Mouse (Mus musculus) 3T3-L1 (cell line): ENCODE results near the gene Tmem266.
A peak's percentile ranks its signal among the peaks of the same experiment; 100 is the strongest.

Experiments used
- DNase-seq: peaks from one replicate; pipeline ENCODE4 v3.0.0-alpha.2; 2015; ENCODE audit warnings: low read depth, low spot score

Tmem266 gene

DNA sequence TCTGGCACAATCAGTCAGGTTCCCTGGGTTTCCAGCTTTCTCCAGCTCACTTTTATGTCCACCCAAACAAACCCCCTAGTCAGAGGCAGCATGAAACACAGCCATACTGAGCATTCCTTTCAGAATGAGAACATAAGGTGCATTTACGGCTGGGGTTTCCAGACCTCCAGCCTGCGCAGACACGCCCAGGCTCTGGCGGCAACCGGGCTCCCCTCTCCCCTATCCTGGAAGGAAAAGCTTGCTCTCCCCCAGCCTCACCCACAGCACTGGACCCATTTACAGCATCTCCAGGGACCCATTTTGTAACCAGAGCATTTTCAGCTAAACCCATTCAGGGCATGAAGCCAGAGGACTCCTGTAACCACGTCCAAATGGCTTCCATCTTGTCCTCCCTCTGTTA, 123.3 kb downstream of the Tmem266 start:
- peak; percentile 12 for DNase-seq

DNA sequence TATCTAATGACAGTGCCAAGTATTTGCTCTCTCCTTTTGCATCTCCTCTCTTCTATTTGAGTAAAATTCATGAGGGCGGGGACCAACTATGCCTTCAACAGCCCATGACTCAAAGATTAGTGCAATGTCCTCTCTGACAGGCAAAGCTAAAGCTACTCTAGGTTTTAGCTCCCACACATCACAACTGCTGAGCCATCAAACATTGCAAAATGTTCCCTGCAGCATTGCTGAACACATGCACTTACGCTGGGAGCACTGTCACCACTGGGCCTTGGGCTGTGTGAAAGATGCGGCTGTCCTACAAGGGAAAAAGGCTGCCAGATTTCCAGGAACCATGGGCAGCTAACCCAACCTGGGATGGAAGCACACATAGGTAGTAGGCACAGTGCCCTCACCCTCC, 124.7 kb downstream of the Tmem266 start:
- peak; percentile 54 for DNase-seq

DNA sequence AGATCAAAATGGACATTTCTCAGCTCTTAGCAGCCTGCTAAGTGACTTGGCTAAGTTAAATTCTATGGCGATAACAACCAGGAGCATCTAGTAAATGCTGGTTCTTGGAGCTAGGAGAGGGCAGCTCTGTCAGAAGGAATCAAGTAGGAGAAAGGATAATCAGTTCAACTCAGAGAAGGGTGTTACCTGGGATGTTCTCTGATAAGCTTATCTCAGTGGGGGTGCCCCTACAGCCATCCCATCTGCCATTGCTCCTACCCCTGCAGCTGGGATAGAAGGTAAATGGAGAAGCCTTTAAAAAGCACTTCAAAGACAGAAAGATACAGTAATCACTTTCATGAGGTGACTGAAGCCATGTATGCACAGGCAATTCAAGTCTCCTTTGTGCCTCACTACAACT, 126.2 kb downstream of the Tmem266 start:
- DNase-seq: no peak

DNA sequence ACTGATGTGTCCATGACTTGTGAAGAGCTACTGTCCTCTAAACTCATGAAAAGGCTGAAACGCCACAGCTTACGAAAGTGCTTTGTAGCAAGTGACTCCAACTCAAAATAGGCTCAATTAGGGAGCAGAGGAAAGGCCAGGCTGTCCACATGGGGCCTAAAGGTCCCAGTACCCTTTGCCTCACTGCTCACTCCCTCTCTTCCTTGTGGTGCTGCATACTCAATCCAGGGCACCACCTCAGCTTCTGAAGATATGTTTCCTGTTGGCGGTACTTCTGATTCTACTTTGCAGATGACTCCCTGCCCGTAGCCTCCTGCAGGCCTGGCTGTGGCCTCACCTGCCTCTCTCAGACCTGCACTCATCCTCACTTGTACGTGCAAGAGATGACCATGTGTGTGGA, 126.7 kb downstream of the Tmem266 start:
- DNase-seq: no peak

DNA sequence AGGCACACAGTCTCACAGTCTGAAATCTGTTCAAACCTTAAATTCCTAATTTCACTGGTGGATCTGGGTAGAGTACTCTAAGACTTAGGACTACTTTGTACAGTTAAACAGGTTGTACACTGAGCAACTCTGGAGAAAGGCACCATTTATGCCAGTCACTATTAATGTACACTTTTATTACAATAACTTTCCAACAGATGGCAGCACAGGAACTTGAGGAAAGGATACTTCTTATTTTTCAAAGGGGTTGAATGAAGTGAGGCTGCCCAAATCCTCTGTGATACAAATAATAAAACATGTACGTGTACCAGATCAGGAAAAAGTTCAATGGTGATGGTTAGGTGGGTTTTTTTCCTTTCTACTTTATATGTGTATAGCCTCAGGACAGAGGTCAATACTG, 141.7 kb downstream of the Tmem266 start:
- DNase-seq: peak; percentile 60

DNA sequence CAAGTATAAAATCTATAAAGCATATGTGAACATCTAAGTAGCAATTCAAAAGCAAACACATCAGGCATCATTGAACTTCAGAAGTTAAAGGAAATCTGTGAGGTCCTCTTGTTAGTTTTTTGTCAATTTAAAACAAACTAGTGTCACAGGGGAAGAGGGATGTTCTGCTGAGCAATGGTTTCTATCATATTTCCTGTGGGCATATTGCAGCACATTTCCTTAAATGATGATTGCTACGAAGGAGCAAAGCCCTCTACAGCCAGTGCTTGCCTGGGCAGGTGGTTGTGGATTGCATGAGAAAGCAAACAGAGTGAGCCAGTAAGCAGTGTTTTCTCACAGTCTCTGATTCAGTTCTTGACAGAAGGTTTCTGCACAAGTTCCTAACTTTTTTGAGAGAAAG, 149.4 kb downstream of the Tmem266 start:
- no peak for DNase-seq

DNA sequence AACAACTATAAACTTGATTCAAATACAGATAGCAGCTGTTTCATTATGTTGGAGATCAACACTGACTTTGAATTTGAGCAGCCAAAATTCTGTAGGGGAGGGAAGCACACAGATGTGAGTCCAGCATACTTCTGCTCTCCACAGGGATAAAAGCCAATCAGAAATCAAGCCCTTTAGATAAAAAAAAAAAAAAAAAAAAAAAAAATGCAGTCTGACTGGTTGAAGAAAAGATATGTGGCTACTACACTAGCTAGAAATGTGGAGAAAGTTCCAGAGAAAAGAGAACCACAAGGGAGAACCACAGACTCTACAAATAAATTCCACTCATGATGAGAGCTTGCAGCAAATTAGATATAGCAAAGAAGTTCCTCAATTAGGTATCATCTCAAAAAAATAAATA, 152.0 kb downstream of the Tmem266 start:
- no peak for DNase-seq

DNA sequence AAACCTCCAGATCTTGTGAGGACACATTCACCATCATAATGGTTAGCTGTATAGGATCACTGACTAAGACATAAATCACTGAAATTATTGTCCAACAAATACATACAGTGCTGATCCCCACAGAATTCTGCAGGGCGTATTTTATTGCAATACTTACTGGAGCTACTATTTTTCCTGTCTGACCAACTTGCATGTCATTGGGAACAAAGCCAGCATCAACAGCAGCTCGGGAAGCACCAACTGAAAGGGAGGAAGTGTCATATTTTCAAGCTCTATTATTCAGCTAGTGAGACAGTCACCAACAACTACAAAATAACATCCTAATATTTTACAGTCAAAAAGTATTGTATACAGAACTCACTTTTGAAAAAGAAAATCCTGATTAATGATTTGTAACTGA, 155.4 kb downstream of the Tmem266 start:
- peak; percentile 57 for DNase-seq
